24 mouse cellular contexts compared by ENCODE assay signal in genomic region chr17:31142116-31142515, GRCm38 (mm10). TPM values are rescaled to one million over a fixed set of nuclear protein-coding genes. Genes with fewer than 3 reads are reported as not detected.
"Had no signal": no experiment of that assay in that cellular context is flagged by ENCODE, and none has a peak within 500 bp of the region (broad histone marks: within the 10 kb centered on the region; RNA-seq: fewer than 3 reads in every experiment).

No protein-coding gene starts in this region.

- DNase-seq: liver, postnatal 0 days; lung, embryonic 14.5 days; lung, postnatal 10 days; lung, postnatal 4 days; midbrain, embryonic 14.5 days; retina, postnatal 1 day; right cerebral cortex, adult 18-20 months; right cerebral cortex, postnatal 25 days; right cerebral cortex, postnatal 4 days; spleen, adult 18-20 months; thymus, adult 18-20 months; thymus, postnatal 14 days; thymus, postnatal 36 days had no signal

RNA-seq across cellular contexts. Expression of gene Tff2, which starts 2.0 kb away (rescaled TPM):
- total RNA-seq: megakaryocyte, adult 5-6 weeks; megakaryocyte-erythroid progenitor cell, adult 5-6 weeks had no signal
- polyA plus RNA-seq: lung, embryonic 14.5 days; midbrain, embryonic 10.5 days; midbrain, embryonic 12.5 days; midbrain, embryonic 14.5 days; midbrain, embryonic 16.5 days; myocyte; neural tube, embryonic 11.5 days; neural tube, embryonic 13.5 days; neural tube, embryonic 15.5 days had no signal

RNA-seq across cellular contexts. Expression of gene Tff3, which starts 12.7 kb away (rescaled TPM):
- total RNA-seq: megakaryocyte, adult 5-6 weeks; megakaryocyte-erythroid progenitor cell, adult 5-6 weeks had no signal
- polyA plus RNA-seq: lung, embryonic 14.5 days; myocyte had no signal

RNA-seq across cellular contexts. Expression of gene Tff1, which starts 23.0 kb away (rescaled TPM):
- total RNA-seq: megakaryocyte, adult 5-6 weeks; megakaryocyte-erythroid progenitor cell, adult 5-6 weeks had no signal
- polyA plus RNA-seq: liver, postnatal 0 days; lung, embryonic 14.5 days; lung, embryonic 16.5 days; midbrain, embryonic 10.5 days; midbrain, embryonic 12.5 days; midbrain, embryonic 14.5 days; midbrain, embryonic 16.5 days; neural tube, embryonic 11.5 days; neural tube, embryonic 13.5 days; neural tube, embryonic 15.5 days had no signal

RNA-seq across cellular contexts. Expression of gene Tmprss3, which starts 56.7 kb away (rescaled TPM):
- polyA plus RNA-seq: lung, embryonic 14.5 days; lung, embryonic 16.5 days; midbrain, embryonic 10.5 days; midbrain, embryonic 12.5 days; midbrain, embryonic 14.5 days; midbrain, embryonic 16.5 days; myocyte; neural tube, embryonic 11.5 days; neural tube, embryonic 13.5 days; small intestine, adult 2 months had no signal
